Mouse (Mus musculus) myocyte (in vitro differentiated cells): ENCODE data around the gene Gm49601.

Experiments used
- CEBPB ChIP-seq: IDR thresholded peaks from 2 replicates; pipeline ENCODE4 v1.6.1; 2011; ENCODE audit warnings: mild to moderate bottlenecking, moderate library complexity; ENCODE audit not compliant: poor library complexity, insufficient read depth, severe bottlenecking
- MAX ChIP-seq: IDR thresholded peaks from one replicate; pipeline ENCODE4 v1.6.1; 2011; ENCODE audit warnings: low read depth, mild to moderate bottlenecking, control low read depth
- MYOD1 ChIP-seq, 3 experiments: IDR thresholded peaks; one replicate each; pipeline ENCODE4 v1.6.1; 2011; ENCODE audit warnings: control low read depth in 2 of 3, low read depth in 2 of 3, mild to moderate bottlenecking in 2 of 3, moderate library complexity in 1 of 3; ENCODE audit not compliant: insufficient read length in 2 of 3, control insufficient read depth in 1 of 3
- POLR2A ChIP-seq: IDR thresholded peaks from one replicate; pipeline ENCODE4 v1.6.1; 2011; ENCODE audit warnings: low read depth, mild to moderate bottlenecking, control low read depth, moderate library complexity; ENCODE audit not compliant: insufficient read length
- POLR2AphosphoS2 ChIP-seq: IDR thresholded peaks from one replicate; pipeline ENCODE4 v1.6.1; 2011; ENCODE audit warnings: low read depth, control low read depth; ENCODE audit not compliant: insufficient read length
- SRF ChIP-seq: IDR thresholded peaks from one replicate; pipeline ENCODE4 v1.6.1; 2011; ENCODE audit warnings: low read depth; ENCODE audit not compliant: control insufficient read depth, insufficient read length
- TCF12 ChIP-seq: IDR thresholded peaks from one replicate; pipeline ENCODE4 v1.6.1; 2011; ENCODE audit warnings: mild to moderate bottlenecking, control low read depth; ENCODE audit not compliant: poor library complexity, insufficient read depth, severe bottlenecking
- TCF3 ChIP-seq: IDR thresholded peaks from one replicate; pipeline ENCODE4 v1.6.1; 2011; ENCODE audit warnings: low read depth, control low read depth; ENCODE audit not compliant: insufficient read length
- USF1 ChIP-seq: IDR thresholded peaks from one replicate; pipeline ENCODE4 v1.6.1; 2011; ENCODE audit warnings: low read depth, mild to moderate bottlenecking, control low read depth, moderate library complexity

- TF ChIP-seq TCF3 (no peak), MYOD1 (IDR thresholded peaks at IDR 0.05; ENCODE audit: control insufficient read depth in 1 of 3, insufficient read length in 2 of 3, low read depth in 2 of 3) (peak in 2 of 3 experiments; percentile 34 to 69), POLR2A (peak; percentile 28), MAX (no peak), TCF12 (no peak), CEBPB (no peak), SRF (no peak), USF1 (no peak), POLR2AphosphoS2 (no peak)
Observed at GRCm38 (mm10) chr16:18601447-18601846, 24.8 kb downstream of the Gm49601 start.
